Mouse (Mus musculus): ENCODE data around the gene Polr1a. TPM values are rescaled to one million over a fixed set of nuclear protein-coding genes. Genes with fewer than 3 reads are reported as not detected.

The Polr1a gene
- polyA plus RNA-seq, 2 experiments = 9.4 to 10.6 TPM

- TF ChIP-seq EP300 (IDR thresholded peaks at IDR 0.05; ENCODE audit: low read depth) (no peak), CTCF (IDR thresholded peaks at IDR 0.05; ENCODE audit: low read depth) (no peak)
- 0 out of 2 replicates have a peak, but pooled peaks have one; percentile 18 for ATAC-seq (ENCODE audit: insufficient read depth)
- Histone ChIP-seq H3K27ac (no peak overlapping the region), H3K36me3 (replicated peaks; ENCODE audit: control insufficient read depth, insufficient read depth, low read depth) (no peaks in the 10 kb centered on the region; the same call in 1 of the 2 replicates), H3K27me3 (ENCODE audit: control insufficient read depth, insufficient read depth, low read length) (no peaks in the 10 kb centered on the region), H3K4me1 (replicated peaks; ENCODE audit: control insufficient read depth in 2 of 2, insufficient read depth in 2 of 2, low read length in 1 of 2) (peaks cover 0 to 11% of the 10 kb centered on the region in 2 experiments; a peak in 2 of 4 replicates), H3K9ac (replicated peaks) (no peak overlapping the region), H3K4me2 (ENCODE audit: low read depth) (no peak overlapping the region), H3K4me3 (ENCODE audit: insufficient read depth in 1 of 2, low read depth in 2 of 2, low read length in 2 of 2) (no peak overlapping the region), H3K9me3 (ENCODE audit: control insufficient read depth, low read length) (no peaks in the 10 kb centered on the region)
- no peak for DNase-seq (ENCODE audit: low read depth in 3 of 3, low spot score in 3 of 3)
- 8% methylated on average over 5 of the region's 5 CpGs for WGBS (ENCODE audit: insufficient replicate concordance)
Observed at GRCm38 (mm10) chr6:71962119-71962518, 53.3 kb downstream of the Polr1a start.

- Histone ChIP-seq H3K4me2 (ENCODE audit: low read depth) (no peak overlapping the region), H3K4me1 (replicated peaks; ENCODE audit: control insufficient read depth in 2 of 2, insufficient read depth in 2 of 2, low read length in 1 of 2) (peaks cover 0 to 11% of the 10 kb centered on the region in 2 experiments; a peak in 2 of 4 replicates), H3K9me3 (ENCODE audit: control insufficient read depth, low read length) (no peaks in the 10 kb centered on the region), H3K36me3 (replicated peaks; ENCODE audit: control insufficient read depth, insufficient read depth, low read depth) (no peaks in the 10 kb centered on the region; the same call in none of the 2 replicates), H3K9ac (replicated peaks) (no peak overlapping the region), H3K27me3 (ENCODE audit: control insufficient read depth, insufficient read depth, low read length) (no peaks in the 10 kb centered on the region), H3K4me3 (ENCODE audit: insufficient read depth in 1 of 2, low read depth in 2 of 2, low read length in 2 of 2) (no peak overlapping the region), H3K27ac (no peak overlapping the region)
- TF ChIP-seq CTCF (IDR thresholded peaks at IDR 0.05; ENCODE audit: low read depth) (no peak), EP300 (IDR thresholded peaks at IDR 0.05; ENCODE audit: low read depth) (no peak)
- no peak for DNase-seq (ENCODE audit: low read depth in 3 of 3, low spot score in 3 of 3)
- ATAC-seq (ENCODE audit: insufficient read depth) = peak; percentile 43; the same call in 1 of the 2 replicates
- 19% methylated on average over 6 of the region's 6 CpGs for WGBS (ENCODE audit: insufficient replicate concordance)
Observed at GRCm38 (mm10) chr6:71962706-71963105, 53.9 kb downstream of the Polr1a start.

- WGBS (ENCODE audit: insufficient replicate concordance) = 59% methylated on average over 11 of the region's 11 CpGs
- H3K4me1 ChIP-seq (replicated peaks; ENCODE audit: control insufficient read depth in 2 of 2, insufficient read depth in 2 of 2, low read length in 1 of 2) = peaks cover 0 to 11% of the 10 kb centered on the region in 2 experiments; a peak in 2 of 4 replicates
- no peak overlapping the region for H3K4me3 ChIP-seq (ENCODE audit: insufficient read depth in 1 of 2, low read depth in 2 of 2, low read length in 2 of 2)
- no peaks in the 10 kb centered on the region for H3K27me3 ChIP-seq (ENCODE audit: control insufficient read depth, insufficient read depth, low read length)
- H3K9me3 ChIP-seq (ENCODE audit: control insufficient read depth, low read length) = no peaks in the 10 kb centered on the region
- no peak overlapping the region for H3K27ac ChIP-seq
- no peak overlapping the region for H3K4me2 ChIP-seq (ENCODE audit: low read depth)
- no peak for TF ChIP-seq CTCF (IDR thresholded peaks at IDR 0.05; ENCODE audit: low read depth)
- no peak for TF ChIP-seq EP300 (IDR thresholded peaks at IDR 0.05; ENCODE audit: low read depth)
- H3K9ac ChIP-seq (replicated peaks) = no peak overlapping the region
- DNase-seq (ENCODE audit: low read depth in 3 of 3, low spot score in 3 of 3) (no peak), ATAC-seq (ENCODE audit: insufficient read depth) (no peak)
- H3K36me3 ChIP-seq (replicated peaks; ENCODE audit: control insufficient read depth, insufficient read depth, low read depth) = no peaks in the 10 kb centered on the region; the same call in none of the 2 replicates
Observed at GRCm38 (mm10) chr6:71963561-71963960, 54.7 kb downstream of the Polr1a start.

DNA sequence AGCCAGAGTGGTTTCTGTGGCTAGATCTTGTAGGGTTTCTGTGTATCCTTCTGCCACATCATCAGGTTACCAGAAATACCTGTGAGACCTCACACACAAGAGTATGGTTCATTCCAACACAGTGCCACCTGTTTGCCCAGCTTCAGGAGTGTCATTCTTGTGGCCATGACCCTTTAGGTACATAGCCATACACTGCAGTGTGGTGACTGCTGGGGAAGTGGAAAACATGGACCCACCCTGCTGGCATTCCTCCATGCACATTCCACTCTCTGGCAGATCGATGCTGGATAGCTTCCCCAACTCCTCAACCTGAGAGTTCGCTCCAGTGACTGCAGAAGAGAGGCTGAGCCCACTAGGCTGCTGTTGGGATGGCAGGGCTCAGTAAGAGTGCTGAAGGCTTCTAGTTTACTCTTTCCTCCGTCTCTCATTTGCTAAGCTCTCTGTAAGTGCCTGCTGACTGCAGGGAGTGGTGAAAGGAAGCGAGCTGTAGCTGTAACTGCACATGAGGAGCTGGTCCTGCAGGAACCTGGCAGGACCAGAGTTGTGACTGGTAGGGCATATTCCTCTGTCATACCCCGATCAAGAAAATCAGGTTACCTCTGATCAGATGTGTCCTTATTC is 57.9 kb downstream of the Polr1a start:
- Histone ChIP-seq H3K9ac (replicated peaks) (no peak overlapping the region), H3K4me1 (replicated peaks; ENCODE audit: control insufficient read depth in 2 of 2, insufficient read depth in 2 of 2, low read length in 1 of 2) (peaks cover 0 to 11% of the 10 kb centered on the region in 2 experiments; a peak in 2 of 4 replicates), H3K27me3 (ENCODE audit: control insufficient read depth, insufficient read depth, low read length) (no peaks in the 10 kb centered on the region), H3K27ac (no peak overlapping the region), H3K4me3 (ENCODE audit: insufficient read depth in 1 of 2, low read depth in 2 of 2, low read length in 2 of 2) (no peak overlapping the region), H3K36me3 (replicated peaks; ENCODE audit: control insufficient read depth, insufficient read depth, low read depth) (no peaks in the 10 kb centered on the region; the same call in none of the 2 replicates), H3K4me2 (ENCODE audit: low read depth) (no peak overlapping the region), H3K9me3 (ENCODE audit: control insufficient read depth, low read length) (no peaks in the 10 kb centered on the region)
- 68% methylated on average over 5 of the region's 5 CpGs for WGBS (ENCODE audit: insufficient replicate concordance)
- TF ChIP-seq EP300 (IDR thresholded peaks at IDR 0.05; ENCODE audit: low read depth) = no peak
- no peak for TF ChIP-seq CTCF (IDR thresholded peaks at IDR 0.05; ENCODE audit: low read depth)
- no peak for DNase-seq (ENCODE audit: low read depth in 3 of 3, low spot score in 3 of 3)
- ATAC-seq (ENCODE audit: insufficient read depth) = no peak

- TF ChIP-seq EP300 (IDR thresholded peaks at IDR 0.05; ENCODE audit: low read depth) (no peak), CTCF (IDR thresholded peaks at IDR 0.05; ENCODE audit: low read depth) (no peak)
- no peaks in the 10 kb centered on the region; the same call in none of the 2 replicates for H3K36me3 ChIP-seq (replicated peaks; ENCODE audit: control insufficient read depth, insufficient read depth, low read depth)
- H3K9ac ChIP-seq (replicated peaks) = no peak overlapping the region
- H3K9me3 ChIP-seq (ENCODE audit: control insufficient read depth, low read length) = no peaks in the 10 kb centered on the region
- H3K4me2 ChIP-seq (ENCODE audit: low read depth) = no peak overlapping the region
- ATAC-seq (ENCODE audit: insufficient read depth) = no peak
- DNase-seq (ENCODE audit: low read depth in 3 of 3, low spot score in 3 of 3) = no peak
- 73% methylated on average over 7 of the region's 7 CpGs for WGBS (ENCODE audit: insufficient replicate concordance)
- H3K27ac ChIP-seq = no peak overlapping the region
- no peaks in the 10 kb centered on the region for H3K27me3 ChIP-seq (ENCODE audit: control insufficient read depth, insufficient read depth, low read length)
- H3K4me3 ChIP-seq (ENCODE audit: insufficient read depth in 1 of 2, low read depth in 2 of 2, low read length in 2 of 2) = no peak overlapping the region
- H3K4me1 ChIP-seq (replicated peaks; ENCODE audit: control insufficient read depth in 2 of 2, insufficient read depth in 2 of 2, low read length in 1 of 2) = peaks cover 0 to under 1% of the 10 kb centered on the region in 2 experiments; a peak in 1 of 4 replicates
Observed at GRCm38 (mm10) chr6:71967847-71968246, 59.0 kb downstream of the Polr1a start.
